Mouse (Mus musculus) forebrain, postnatal 0 days (tissue): ENCODE data around the gene Peli2. TPM values are rescaled to one million over a fixed set of nuclear protein-coding genes. Genes with fewer than 3 reads are reported as not detected.

Experiments used
- ATAC-seq: fragments of 200-750 bp; cut with Nextera tagmentation; 2 replicates; pipeline ENCODE4 v1.8.0; 2017; ENCODE audit warnings: mild to moderate bottlenecking, moderate library complexity
- DNase-seq: peaks from one replicate; pipeline ENCODE4 v3.0.0-alpha.2; 2015
- H3K27ac ChIP-seq: fragments of 300-500 bp; sonication (generic); 2 replicates; pipeline ENCODE4 v1.5.1; 2014; ENCODE audit warnings: low read depth, mild to moderate bottlenecking, antibody characterized with exemption, low read length, moderate library complexity, mixed read lengths
- H3K27me3 ChIP-seq: fragments of 300-500 bp; sonication (generic); 2 replicates; pipeline ENCODE4 v1.6.1; 2014; ENCODE audit warnings: mild to moderate bottlenecking, low read length, mixed read lengths; ENCODE audit not compliant: insufficient read depth
- H3K36me3 ChIP-seq: fragments of 300-500 bp; sonication (generic); 2 replicates; pipeline ENCODE4 v1.6.1; 2014; ENCODE audit warnings: mild to moderate bottlenecking, moderate library complexity; ENCODE audit not compliant: insufficient read depth
- H3K4me1 ChIP-seq: fragments of 300-500 bp; sonication (generic); 2 replicates; pipeline ENCODE4 v1.6.1; 2014; ENCODE audit warnings: antibody characterized with exemption; ENCODE audit not compliant: insufficient read depth
- H3K4me2 ChIP-seq: fragments of 300-500 bp; sonication (generic); 2 replicates; pipeline ENCODE4 v1.6.1; 2014; ENCODE audit warnings: low read depth, mild to moderate bottlenecking, moderate library complexity
- H3K4me3 ChIP-seq: fragments of 300-500 bp; sonication (generic); 2 replicates; pipeline ENCODE4 v1.5.1; 2014; ENCODE audit warnings: low read depth, low read length, mixed read lengths
- H3K9ac ChIP-seq: fragments of 300-500 bp; sonication (generic); 2 replicates; pipeline ENCODE4 v1.6.1; 2014; ENCODE audit warnings: mild to moderate bottlenecking
- H3K9me3 ChIP-seq: fragments of 300-500 bp; sonication (generic); 2 replicates; pipeline ENCODE4 v1.6.1; 2016; ENCODE audit warnings: low read length
- CTCF ChIP-seq: sonication (generic); IDR thresholded peaks from 2 replicates; pipeline ENCODE4 v1.5.1; 2016; ENCODE audit warnings: antibody characterized with exemption, control low read depth, low read depth
- WGBS: fragments of 180-500 bp; shearing (Covaris S2); extraction: QIAGEN DNeasy Blood & Tissue Kit; methylation state at CpG from one replicate; pipeline ENCODE4 v1.1.7; 2014; 5-methylcytosine and 5-hydroxymethylcytosine counted together
- polyA plus RNA-seq: library from polyadenylated mRNA; unstranded; fragments of >200 nt; fragmentation: Nextera tagmentation; extraction: Ambion mirVana; gene quantifications from 2 replicates; pipeline ENCODE4 v1.2.1, GENCODE M21; 2015
- total RNA-seq: library from RNA; depleted of rRNA; stranded (reverse); fragments of >200 nt; gene quantifications from 2 replicates; pipeline ENCODE4 v1.2.3, GENCODE M21; 2014

Peli2 gene
- total and polyA plus RNA-seq, 2 experiments from 2014 or later: 6.6 to 16.4 TPM

DNA sequence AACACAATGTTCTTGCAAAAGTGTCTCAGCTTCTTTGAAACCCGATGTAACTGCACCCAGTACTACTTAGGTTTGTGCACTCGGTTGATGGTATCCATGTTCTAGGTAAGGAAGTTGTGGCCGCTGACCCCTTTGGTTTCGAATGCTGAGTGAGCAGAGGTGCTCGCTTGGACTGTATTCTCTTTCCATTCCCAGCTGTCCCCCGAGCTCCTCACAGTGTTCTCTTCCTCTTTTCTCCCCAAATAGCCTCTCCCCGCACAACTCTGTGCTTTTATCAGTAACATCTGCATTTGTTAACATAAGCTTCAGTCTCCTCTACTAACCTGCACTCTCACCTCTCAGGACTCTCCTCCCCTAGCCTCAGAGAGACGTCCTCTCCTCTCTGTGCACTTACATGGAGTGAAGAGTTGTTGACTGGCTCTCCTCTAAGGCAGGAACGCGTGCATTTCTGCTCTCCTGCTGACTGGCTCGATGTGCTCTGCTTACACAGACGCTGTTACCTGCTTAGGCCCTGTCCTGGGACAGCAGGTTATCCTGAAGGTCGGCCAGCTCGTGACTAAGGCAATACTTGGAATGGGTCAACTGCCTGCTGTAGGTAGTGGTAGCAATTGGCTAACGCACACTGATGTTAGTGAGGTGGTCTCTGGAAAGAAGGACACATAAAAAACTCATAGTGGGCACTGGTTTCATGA lies 57.8 kb downstream of the Peli2 start:
- no peak overlapping the region for H3K4me3 ChIP-seq
- TF ChIP-seq CTCF: no peak

GRCm38 (mm10) chr14:48179021-48179420 lies 58.4 kb downstream of the Peli2 start:
- Histone ChIP-seq H3K4me2 (no peak overlapping the region), H3K27ac (no peak overlapping the region), H3K27me3 (no peaks in the 10 kb centered on the region), H3K4me3 (no peak overlapping the region), H3K4me1 (no peaks in the 10 kb centered on the region), H3K9ac (no peak overlapping the region), H3K9me3 (no peaks in the 10 kb centered on the region), H3K36me3 (no peaks in the 10 kb centered on the region)
- no peak for ATAC-seq
- DNase-seq: no peak
- TF ChIP-seq CTCF: no peak
- WGBS: 88% methylated on average over 8 of the region's 8 CpGs

More for the DNA sequence above, 57.8 kb downstream of the Peli2 start:
- H3K27me3 ChIP-seq: no peaks in the 10 kb centered on the region
- no peak overlapping the region for H3K9ac ChIP-seq
- no peak overlapping the region for H3K4me2 ChIP-seq
- H3K4me1 ChIP-seq: no peaks in the 10 kb centered on the region
- 89% methylated on average over 15 of the region's 15 CpGs for WGBS
- DNase-seq: no peak
- no peaks in the 10 kb centered on the region for H3K9me3 ChIP-seq
- no peak overlapping the region for H3K27ac ChIP-seq
- no peaks in the 10 kb centered on the region for H3K36me3 ChIP-seq
- no peak for ATAC-seq

GRCm38 (mm10) chr14:48186302-48186701 lies 65.7 kb downstream of the Peli2 start:
- H3K4me1 ChIP-seq: no peaks in the 10 kb centered on the region
- H3K27ac ChIP-seq: no peak overlapping the region
- TF ChIP-seq CTCF: no peak
- H3K36me3 ChIP-seq: peaks cover 3% of the 10 kb centered on the region; the same call in 1 of the 2 replicates
- no peaks in the 10 kb centered on the region for H3K27me3 ChIP-seq
- WGBS: 87% methylated on average over 6 of the region's 6 CpGs
- H3K4me2 ChIP-seq: no peak overlapping the region
- no peak for DNase-seq
- no peaks in the 10 kb centered on the region for H3K9me3 ChIP-seq
- H3K9ac ChIP-seq: no peak overlapping the region
- H3K4me3 ChIP-seq: no peak overlapping the region
- ATAC-seq: no peak

DNA sequence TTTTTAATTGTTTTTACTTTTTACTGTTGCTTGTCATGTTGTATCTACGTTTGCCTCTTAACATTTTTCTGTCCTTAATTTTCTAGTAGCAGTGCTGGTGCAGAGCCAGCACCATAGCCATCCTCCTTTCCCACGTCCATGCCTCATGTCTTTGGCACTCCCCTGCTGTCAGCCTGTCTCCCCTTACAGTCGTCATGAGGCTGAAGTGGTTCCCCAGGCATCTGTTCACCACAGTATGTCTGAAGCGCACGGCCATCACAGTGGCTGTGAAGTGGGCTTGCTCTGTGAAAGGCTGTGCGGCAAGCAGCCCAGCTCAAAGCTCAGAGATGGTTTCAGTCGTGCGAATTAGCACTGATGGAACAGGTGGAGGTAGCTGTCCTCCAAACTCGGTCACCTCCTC lies 66.5 kb downstream of the Peli2 start:
- Histone ChIP-seq H3K4me3 (no peak overlapping the region), H3K27ac (no peak overlapping the region), H3K4me1 (no peaks in the 10 kb centered on the region), H3K9me3 (no peaks in the 10 kb centered on the region), H3K9ac (no peak overlapping the region), H3K27me3 (no peaks in the 10 kb centered on the region), H3K36me3 (peaks cover 3% of the 10 kb centered on the region; the same call in 1 of the 2 replicates), H3K4me2 (no peak overlapping the region)
- WGBS: 66% methylated on average over 9 of the region's 9 CpGs
- DNase-seq: no peak
- peak; percentile 55 for ATAC-seq
- TF ChIP-seq CTCF: no peak

- 72% methylated on average over 8 of the region's 8 CpGs for WGBS
- DNase-seq: no peak
- H3K27me3 ChIP-seq: no peaks in the 10 kb centered on the region
- H3K27ac ChIP-seq: no peak overlapping the region
- no peak overlapping the region for H3K9ac ChIP-seq
- H3K9me3 ChIP-seq: no peaks in the 10 kb centered on the region
- no peak overlapping the region for H3K4me2 ChIP-seq
- no peak for TF ChIP-seq CTCF
- H3K4me1 ChIP-seq: no peaks in the 10 kb centered on the region
- ATAC-seq: peak; percentile 32; the same call in 1 of the 2 replicates
- H3K36me3 ChIP-seq: peaks cover 3% of the 10 kb centered on the region; the same call in 1 of the 2 replicates
- no peak overlapping the region for H3K4me3 ChIP-seq
Measured at GRCm38 (mm10) chr14:48189330-48189729, 68.7 kb downstream of the Peli2 start.

DNA sequence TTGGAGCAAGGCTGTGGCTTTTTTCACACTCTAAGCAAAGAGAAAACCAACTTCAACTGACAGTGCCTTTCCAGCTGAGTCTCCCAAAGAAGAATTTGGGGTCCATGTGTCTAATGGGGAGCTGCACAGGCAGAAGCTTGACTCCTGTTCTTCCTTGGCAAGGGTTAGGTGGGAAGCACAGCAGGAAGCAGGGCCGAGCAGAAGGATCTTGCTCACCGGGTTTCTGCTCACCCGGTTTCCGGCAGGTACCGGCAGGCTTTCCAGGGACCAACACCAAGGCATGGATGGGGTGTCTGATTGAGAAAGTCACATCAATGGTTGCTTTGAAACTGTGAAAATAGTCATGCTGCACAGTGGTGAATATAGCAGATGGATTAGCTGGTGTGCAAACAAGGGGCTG lies 70.3 kb downstream of the Peli2 start:
- no peaks in the 10 kb centered on the region for H3K9me3 ChIP-seq
- H3K36me3 ChIP-seq: no peaks in the 10 kb centered on the region
- no peak overlapping the region for H3K4me2 ChIP-seq
- DNase-seq (no peak), ATAC-seq (no peak)
- no peak overlapping the region for H3K27ac ChIP-seq
- H3K27me3 ChIP-seq: no peaks in the 10 kb centered on the region
- H3K4me3 ChIP-seq: no peak overlapping the region
- WGBS: 93% methylated on average over 5 of the region's 5 CpGs
- no peaks in the 10 kb centered on the region for H3K4me1 ChIP-seq
- no peak overlapping the region for H3K9ac ChIP-seq
- TF ChIP-seq CTCF: no peak

DNA sequence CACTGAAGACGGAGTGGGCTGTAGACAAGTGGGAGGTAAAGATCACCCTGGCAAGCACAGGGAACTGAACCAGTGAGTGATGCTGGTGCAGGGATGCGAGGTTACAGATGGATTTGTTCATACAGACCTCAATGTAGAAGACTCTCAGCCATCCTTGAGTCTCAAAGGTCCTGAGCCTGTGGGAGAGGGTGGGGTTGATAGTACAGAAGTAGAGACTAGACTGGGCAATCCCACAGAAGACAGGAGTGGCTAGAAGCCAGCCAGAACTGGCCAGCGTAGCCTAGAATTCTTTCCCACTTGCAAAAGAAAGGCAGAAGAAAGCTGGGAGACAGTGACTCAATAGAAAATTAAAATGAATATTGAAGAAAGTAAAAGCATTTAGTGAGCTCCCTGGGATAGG lies 71.3 kb downstream of the Peli2 start:
- Histone ChIP-seq H3K9ac (no peak overlapping the region), H3K36me3 (no peaks in the 10 kb centered on the region), H3K4me3 (no peak overlapping the region), H3K27me3 (no peaks in the 10 kb centered on the region), H3K9me3 (no peaks in the 10 kb centered on the region), H3K27ac (no peak overlapping the region), H3K4me2 (no peak overlapping the region), H3K4me1 (no peaks in the 10 kb centered on the region; the same call in 1 of the 2 replicates)
- ATAC-seq (no peak), DNase-seq (no peak)
- no peak for TF ChIP-seq CTCF
- WGBS: 91% methylated on average over 3 of the region's 3 CpGs
